Mouse (Mus musculus) heart, adult 2 months (tissue): ENCODE data around the gene Mcm10. TPM values are rescaled to one million over a fixed set of nuclear protein-coding genes. Genes with fewer than 3 reads are reported as not detected.

Experiments
- DNase-seq, 2 experiments: peaks; one replicate each; pipeline ENCODE4 v3.0.0; 2021
- H3K27ac ChIP-seq: fragments of 200-600 bp; 2 replicates; pipeline ENCODE4 v1.8.1; 2022
- H3K27me3 ChIP-seq: fragments of 200-500 bp; 2 replicates; pipeline ENCODE4 v1.6.1; 2012; ENCODE audit warnings: mild to moderate bottlenecking, low read length, inconsistent platforms, mixed read lengths; ENCODE audit not compliant: control insufficient read depth, insufficient read depth
- H3K36me3 ChIP-seq: fragments of 200-500 bp; 2 replicates; pipeline ENCODE4 v1.6.1; 2012; ENCODE audit warnings: low read length, inconsistent platforms; ENCODE audit not compliant: control insufficient read depth, insufficient read depth
- H3K4me1 ChIP-seq: fragments of 200-500 bp; 2 replicates; pipeline ENCODE4 v1.6.1; 2011; ENCODE audit warnings: low read length; ENCODE audit not compliant: control insufficient read depth, insufficient read depth
- H3K4me3 ChIP-seq: fragments of 200-600 bp; 2 replicates; pipeline ENCODE4 v1.8.1; 2022
- H3K79me2 ChIP-seq: fragments of 200-500 bp; replicated peaks from 2 replicates; pipeline ENCODE4 v1.6.1; 2012; ENCODE audit warnings: mild to moderate bottlenecking, inconsistent platforms, low read length, moderate library complexity, mixed read lengths; ENCODE audit not compliant: control insufficient read depth, insufficient read depth
- H3K9ac ChIP-seq: fragments of 200-500 bp; 2 replicates; pipeline ENCODE4 v1.6.1; 2012; ENCODE audit warnings: low read depth, mild to moderate bottlenecking, control low read depth, inconsistent platforms, low read length, mixed read lengths
- CTCF ChIP-seq: fragments of 200-600 bp; IDR thresholded peaks from 2 replicates; pipeline ENCODE4 v1.8.1; 2022; ENCODE audit warnings: antibody characterized with exemption, mild to moderate bottlenecking, moderate library complexity
- EP300 ChIP-seq: fragments of 200-500 bp; IDR thresholded peaks from 2 replicates; pipeline ENCODE4 v1.6.1; 2011; ENCODE audit warnings: low read depth, low read length, control low read depth; ENCODE audit not compliant: insufficient read depth
- POLR2A ChIP-seq: fragments of 200-500 bp; IDR thresholded peaks from 2 replicates; pipeline ENCODE4 v1.6.1; 2011; ENCODE audit warnings: mild to moderate bottlenecking, low read depth, low read length, control low read depth; ENCODE audit not compliant: insufficient read depth
- WGBS: fragments of 180-500 bp; shearing (Covaris S2); methylation state at CpG from one replicate; pipeline ENCODE4 v1.1.7; 2018; 5-methylcytosine and 5-hydroxymethylcytosine counted together
- intact Hi-C: fragments of 180-260 bp; cut with DNase I; formaldehyde crosslinking; loops from one replicate; pipeline ENCODE4 v1.15.1; 2025
- polyA plus RNA-seq: library from polyadenylated mRNA; depleted of rRNA; stranded (reverse); fragments of >200 nt; gene quantifications from 2 replicates; pipeline ENCODE4 v1.2.3, GENCODE M21; 2012
- total RNA-seq, 2 experiments: library from RNA; stranded (reverse); gene quantifications; 2 replicates each; pipeline ENCODE4 v1.2.3; 2021

The Mcm10 gene
- total and polyA plus RNA-seq, 3 experiments = 0.14 to 0.39 (median 0.31) TPM

DNA sequence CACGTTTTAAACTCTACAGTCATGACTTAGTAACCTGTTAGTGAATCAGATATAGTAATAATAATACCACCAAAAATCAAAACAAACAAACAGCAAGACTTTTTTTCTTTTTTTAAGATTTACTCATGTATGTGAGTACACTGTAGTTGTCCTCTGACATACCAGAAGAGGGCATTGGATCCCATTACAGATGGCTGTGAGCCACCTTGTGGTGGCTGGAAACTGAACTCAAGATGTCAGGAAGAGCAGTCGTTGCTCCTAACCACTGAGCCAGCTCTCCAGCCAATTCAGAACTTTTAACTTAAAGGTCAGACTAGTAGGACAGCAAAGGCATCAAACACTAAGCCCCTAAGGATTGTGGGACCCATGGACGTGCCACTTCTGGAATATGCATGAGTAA lies 13.7 kb downstream of the Mcm10 start:
- no peaks in the 10 kb centered on the region for H3K4me1 ChIP-seq
- intact Hi-C loops = no loop called here
- H3K4me3 ChIP-seq = no peak overlapping the region
- 68% methylated on average over 3 of the region's 3 CpGs for WGBS
- no peaks in the 10 kb centered on the region for H3K36me3 ChIP-seq
- TF ChIP-seq CTCF = peak; percentile 34
- TF ChIP-seq POLR2A = no peak
- no peak for TF ChIP-seq EP300
- H3K27ac ChIP-seq = no peak overlapping the region
- no peaks in the 10 kb centered on the region for H3K79me2 ChIP-seq
- H3K27me3 ChIP-seq = no peaks in the 10 kb centered on the region
- DNase-seq = no peak
- H3K9ac ChIP-seq = no peak overlapping the region

DNA sequence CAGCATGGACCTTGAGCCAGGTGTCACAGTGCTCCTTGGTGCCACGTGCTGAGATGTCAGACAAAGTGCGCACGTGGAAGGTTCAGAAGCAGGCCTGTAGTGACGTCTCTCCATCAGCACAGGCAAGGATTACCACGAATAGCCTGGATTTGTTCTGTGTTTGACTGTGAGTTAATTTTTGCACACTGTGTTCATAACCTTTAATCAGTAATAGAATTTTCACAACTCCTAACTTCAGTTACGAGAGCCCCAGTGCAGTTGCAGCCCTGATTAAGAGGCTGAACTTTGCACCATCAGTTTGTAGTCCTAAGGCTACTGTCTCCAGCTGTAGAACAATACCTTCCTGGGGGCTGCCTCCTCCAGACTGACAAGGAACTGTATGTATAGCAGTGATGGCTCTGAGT lies 16.2 kb downstream of the Mcm10 start:
- H3K79me2 ChIP-seq = no peaks in the 10 kb centered on the region
- intact Hi-C loops = no loop called here
- H3K4me1 ChIP-seq = no peaks in the 10 kb centered on the region
- WGBS = 93% methylated on average over 6 of the region's 6 CpGs
- H3K27me3 ChIP-seq = no peaks in the 10 kb centered on the region
- H3K27ac ChIP-seq = no peak overlapping the region
- no peak overlapping the region for H3K9ac ChIP-seq
- no peak for DNase-seq
- TF ChIP-seq EP300 (no peak), CTCF (no peak), POLR2A (no peak)
- H3K36me3 ChIP-seq = no peaks in the 10 kb centered on the region
- no peak overlapping the region for H3K4me3 ChIP-seq

DNA sequence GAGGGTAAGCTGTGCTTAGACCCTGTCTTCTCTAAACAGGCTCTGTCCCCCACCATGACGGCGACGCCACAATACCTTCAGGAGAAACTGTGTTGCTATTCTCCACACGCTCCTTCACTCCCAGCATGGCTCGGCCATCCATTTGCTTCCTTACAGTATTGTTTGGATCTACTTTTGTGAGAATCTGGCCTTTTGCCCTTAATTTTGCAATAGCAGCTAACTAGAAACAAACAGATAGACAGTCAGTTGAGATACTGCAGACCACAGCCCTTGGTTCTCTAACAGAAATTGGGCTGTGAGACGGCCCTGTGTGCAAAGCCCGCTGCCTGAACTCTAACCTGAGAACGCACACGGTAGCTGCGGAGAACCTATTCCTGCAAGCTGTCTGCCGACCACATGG lies 16.9 kb downstream of the Mcm10 start:
- Histone ChIP-seq H3K27me3 (no peaks in the 10 kb centered on the region), H3K36me3 (no peaks in the 10 kb centered on the region), H3K4me3 (no peak overlapping the region), H3K4me1 (no peaks in the 10 kb centered on the region), H3K27ac (no peak overlapping the region), H3K9ac (no peak overlapping the region), H3K79me2 (no peaks in the 10 kb centered on the region)
- no peak for DNase-seq
- intact Hi-C loops = no loop called here
- TF ChIP-seq POLR2A (no peak), EP300 (no peak), CTCF (no peak)
- WGBS = 93% methylated on average over 11 of the region's 11 CpGs

DNA sequence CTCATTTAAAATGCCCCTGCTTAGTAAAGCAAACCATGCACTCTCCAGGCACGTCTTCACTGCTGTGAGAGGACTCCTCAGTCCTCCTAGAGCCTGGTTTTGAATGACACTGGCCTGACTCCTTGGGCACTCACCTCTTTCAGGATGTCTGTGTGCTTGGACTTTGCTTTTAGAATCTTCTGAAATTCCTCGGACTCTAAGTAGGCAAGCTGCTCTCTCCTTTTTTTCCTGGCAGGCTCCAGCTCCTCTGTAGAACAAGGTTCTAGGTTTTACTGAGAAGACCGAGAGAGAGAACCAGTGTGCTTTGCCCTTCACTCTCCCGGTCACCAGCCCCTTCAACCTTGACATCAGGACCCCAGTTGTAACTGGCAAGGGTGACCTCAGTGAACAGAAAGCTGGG lies 18.2 kb downstream of the Mcm10 start:
- DNase-seq = no peak
- intact Hi-C loops = no loop called here
- no peak for TF ChIP-seq EP300
- no peak for TF ChIP-seq POLR2A
- no peak for TF ChIP-seq CTCF
- Histone ChIP-seq H3K27ac (no peak overlapping the region), H3K4me3 (no peak overlapping the region), H3K9ac (no peak overlapping the region), H3K79me2 (no peaks in the 10 kb centered on the region), H3K4me1 (no peaks in the 10 kb centered on the region), H3K27me3 (no peaks in the 10 kb centered on the region), H3K36me3 (no peaks in the 10 kb centered on the region)
- 88% methylated on average over 4 of the region's 4 CpGs for WGBS

DNA sequence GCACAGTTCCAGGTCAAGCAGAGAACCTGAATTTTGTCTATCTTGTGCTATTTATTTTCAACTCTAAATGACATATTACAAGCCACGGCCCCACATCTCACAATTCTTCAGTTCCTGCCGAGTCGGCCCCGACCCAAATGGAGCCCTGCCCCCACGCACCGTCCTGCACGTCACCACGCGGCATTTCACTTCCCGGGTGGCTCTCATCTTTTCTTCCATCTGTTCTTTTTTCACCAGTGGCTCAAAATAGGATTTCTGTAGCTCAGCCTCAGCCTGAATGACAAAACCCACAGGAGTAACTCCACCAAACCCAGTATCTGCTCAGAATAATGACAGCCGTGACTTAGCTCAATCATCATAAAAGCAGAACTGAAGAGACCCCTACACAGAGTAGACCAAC lies 19.0 kb downstream of the Mcm10 start:
- DNase-seq = no peak
- Histone ChIP-seq H3K4me1 (no peaks in the 10 kb centered on the region), H3K4me3 (no peak overlapping the region), H3K9ac (no peak overlapping the region), H3K27ac (no peak overlapping the region), H3K36me3 (no peaks in the 10 kb centered on the region), H3K27me3 (no peaks in the 10 kb centered on the region), H3K79me2 (no peaks in the 10 kb centered on the region)
- intact Hi-C loops = no loop called here
- WGBS = 94% methylated on average over 11 of the region's 11 CpGs
- TF ChIP-seq POLR2A (no peak), EP300 (no peak), CTCF (no peak)

- H3K27me3 ChIP-seq = no peaks in the 10 kb centered on the region
- intact Hi-C loops = no loop called here
- no peaks in the 10 kb centered on the region for H3K36me3 ChIP-seq
- H3K9ac ChIP-seq = no peak overlapping the region
- no peaks in the 10 kb centered on the region for H3K4me1 ChIP-seq
- H3K4me3 ChIP-seq = no peak overlapping the region
- H3K27ac ChIP-seq = no peak overlapping the region
- TF ChIP-seq POLR2A (no peak), CTCF (peak; percentile 10; the same call in 1 of the 2 replicates)
- H3K79me2 ChIP-seq = no peaks in the 10 kb centered on the region
- WGBS = 81% methylated on average over 11 of the region's 11 CpGs
- DNase-seq = no peak
Measured at GRCm38 (mm10) chr2:4988826-4989424, 23.7 kb downstream of the Mcm10 start.
